Mouse (Mus musculus) kidney, embryonic 14.5 days (tissue): Measurements from ENCODE around the gene Sesn2. TPM values are rescaled to one million over a fixed set of nuclear protein-coding genes. Genes with fewer than 3 reads are reported as not detected.
"Not testable (repeated sequence)": the region's sequence is repeated elsewhere in the genome, so short reads cannot be mapped to it uniquely, and the experiment has no call there.

Experiments used
- ATAC-seq: fragments of 200-750 bp; cut with Nextera tagmentation; 2 replicates; pipeline ENCODE4 v1.8.0; 2017; ENCODE audit warnings: moderate number of reproducible peaks, mild to moderate bottlenecking, moderate TSS enrichment, moderate library complexity; ENCODE audit not compliant: low FRiP score, low TSS enrichment
- H3K27ac ChIP-seq: fragments of 300-500 bp; sonication (generic); 2 replicates; pipeline ENCODE4 v1.5.1; 2014; ENCODE audit warnings: low read depth, mild to moderate bottlenecking, low read length, moderate library complexity, mixed read lengths
- H3K27me3 ChIP-seq: fragments of 300-500 bp; sonication (generic); 2 replicates; pipeline ENCODE4 v1.6.1; 2014; ENCODE audit warnings: mild to moderate bottlenecking, low read length; ENCODE audit not compliant: control insufficient read depth, insufficient read depth
- H3K36me3 ChIP-seq: fragments of 300-500 bp; sonication (generic); 2 replicates; pipeline ENCODE4 v1.6.1; 2014; ENCODE audit warnings: low read length, mixed read lengths; ENCODE audit not compliant: control insufficient read depth, insufficient read depth
- H3K4me1 ChIP-seq: fragments of 300-500 bp; sonication (generic); 2 replicates; pipeline ENCODE4 v1.6.1; 2014; ENCODE audit warnings: low read length, mixed read lengths; ENCODE audit not compliant: control insufficient read depth, insufficient read depth
- H3K4me2 ChIP-seq: fragments of 300-500 bp; sonication (generic); replicated peaks from 2 replicates; pipeline ENCODE4 v1.6.1; 2014; ENCODE audit warnings: low read depth, mild to moderate bottlenecking, low read length
- H3K4me3 ChIP-seq: fragments of 300-500 bp; sonication (generic); 2 replicates; pipeline ENCODE4 v1.5.1; 2014; ENCODE audit warnings: mild to moderate bottlenecking, low read length
- H3K9ac ChIP-seq: fragments of 300-500 bp; sonication (generic); 2 replicates; pipeline ENCODE4 v1.6.1; 2014; ENCODE audit warnings: low read depth, mild to moderate bottlenecking, low read length, moderate library complexity
- H3K9me3 ChIP-seq: fragments of 300-500 bp; sonication (generic); 2 replicates; pipeline ENCODE4 v1.6.1; 2016; ENCODE audit warnings: low read length; ENCODE audit not compliant: control insufficient read depth
- WGBS: fragments of 180-500 bp; shearing (Covaris S2); extraction: QIAGEN DNeasy Blood & Tissue Kit; methylation state at CpG from one replicate; pipeline ENCODE4 v1.1.7; 2014; 5-methylcytosine and 5-hydroxymethylcytosine counted together
- polyA plus RNA-seq: library from polyadenylated mRNA; unstranded; fragments of >200 nt; fragmentation: Nextera tagmentation; extraction: Ambion mirVana; gene quantifications from 2 replicates; pipeline ENCODE4 v1.2.1, GENCODE M21; 2014

The Sesn2 gene
- 12.4 and 15.4 TPM in 2 replicates for polyA plus RNA-seq

- peak within 1 kb of the TSS; percentile 82 for H3K4me2 ChIP-seq
- H3K9ac ChIP-seq, result peak within 1 kb of the TSS; percentile 81
- peak; percentile 90 for ATAC-seq
- peak within 1 kb of the TSS; percentile 87 for H3K4me3 ChIP-seq
- H3K36me3 ChIP-seq, result no peaks in the 10 kb centered on the region
- no peaks in the 10 kb centered on the region for H3K27me3 ChIP-seq
- no peaks in the 10 kb centered on the region for H3K9me3 ChIP-seq
- 0% methylated on average over 32 of the region's 32 CpGs for WGBS
- peak within 1 kb of the TSS; percentile 91 for H3K27ac ChIP-seq
- peaks cover 20% of the 10 kb centered on the region for H3K4me1 ChIP-seq
Observed at GRCm38 (mm10) chr4:132510352-132510798, at the start of gene Sesn2. Gene Sesn2 (minus strand): TSS chr4:132510501.

- H3K4me3 ChIP-seq, H3K9me3 ChIP-seq, H3K4me2 ChIP-seq, H3K27ac ChIP-seq, H3K4me1 ChIP-seq, ATAC-seq, H3K9ac ChIP-seq, H3K27me3 ChIP-seq: not testable (repeated sequence)
- WGBS, result 91% methylated on average over 7 of the region's 7 CpGs
- H3K36me3 ChIP-seq, result peaks cover 31% of the 10 kb centered on the region
Observed at GRCm38 (mm10) chr4:132555550-132555949, 45.2 kb upstream of the Sesn2 start.

GRCm38 (mm10) chr4:132554653-132555052 lies 44.4 kb upstream of the Sesn2 start:
- H3K27ac ChIP-seq, result no peak overlapping the region
- H3K4me1 ChIP-seq, result no peaks in the 10 kb centered on the region
- no peak overlapping the region for H3K9ac ChIP-seq
- no peaks in the 10 kb centered on the region for H3K9me3 ChIP-seq
- no peak overlapping the region for H3K4me2 ChIP-seq
- no peak for ATAC-seq
- H3K36me3 ChIP-seq, result peaks cover 40% of the 10 kb centered on the region
- H3K4me3 ChIP-seq, result no peak overlapping the region
- H3K27me3 ChIP-seq, result no peaks in the 10 kb centered on the region
- WGBS, result 83% methylated on average over 8 of the region's 8 CpGs

- Histone ChIP-seq H3K27ac (no peak overlapping the region), H3K36me3 (peaks cover 44% of the 10 kb centered on the region)
- WGBS, result 81% methylated on average over 5 of the region's 5 CpGs
Observed at GRCm38 (mm10) chr4:132554221-132554620, 43.9 kb upstream of the Sesn2 start.

GRCm38 (mm10) chr4:132545851-132546250 lies 35.5 kb upstream of the Sesn2 start:
- Histone ChIP-seq H3K4me1 (no peaks in the 10 kb centered on the region), H3K9ac (no peak overlapping the region), H3K4me3 (no peak overlapping the region), H3K9me3 (no peaks in the 10 kb centered on the region), H3K4me2 (no peak overlapping the region), H3K27me3 (no peaks in the 10 kb centered on the region), H3K36me3 (peaks cover 92% of the 10 kb centered on the region), H3K27ac (no peak overlapping the region)
- peak; percentile 72; the same call in 1 of the 2 replicates for ATAC-seq
- WGBS, result 35% methylated on average over 8 of the region's 8 CpGs

More at GRCm38 (mm10) chr4:132554221-132554620, 43.9 kb upstream of the Sesn2 start:
- no peak overlapping the region for H3K4me2 ChIP-seq
- no peaks in the 10 kb centered on the region for H3K4me1 ChIP-seq
- H3K9ac ChIP-seq, result no peak overlapping the region
- H3K27me3 ChIP-seq, result no peaks in the 10 kb centered on the region
- no peaks in the 10 kb centered on the region for H3K9me3 ChIP-seq
- H3K4me3 ChIP-seq, result no peak overlapping the region
- ATAC-seq, result no peak

GRCm38 (mm10) chr4:132542724-132543123 lies 32.4 kb upstream of the Sesn2 start:
- 55% methylated on average over 1 of the region's 1 CpGs for WGBS
- ATAC-seq, result no peak
- peaks cover 86% of the 10 kb centered on the region for H3K36me3 ChIP-seq

GRCm38 (mm10) chr4:132541413-132541812 lies 31.1 kb upstream of the Sesn2 start:
- H3K4me3 ChIP-seq, result no peak overlapping the region
- no peaks in the 10 kb centered on the region for H3K9me3 ChIP-seq
- no peak for ATAC-seq
- H3K9ac ChIP-seq, result no peak overlapping the region
- H3K27me3 ChIP-seq, result no peaks in the 10 kb centered on the region
- H3K4me2 ChIP-seq, result no peak overlapping the region
- no peak overlapping the region for H3K27ac ChIP-seq
- peaks cover 75% of the 10 kb centered on the region for H3K36me3 ChIP-seq
- H3K4me1 ChIP-seq, result peaks cover 8% of the 10 kb centered on the region; the same call in 1 of the 2 replicates
- 88% methylated on average over 4 of the region's 4 CpGs for WGBS

More at GRCm38 (mm10) chr4:132542724-132543123, 32.4 kb upstream of the Sesn2 start:
- no peaks in the 10 kb centered on the region for H3K4me1 ChIP-seq
- no peak overlapping the region for H3K4me3 ChIP-seq
- H3K9me3 ChIP-seq, result no peaks in the 10 kb centered on the region
- H3K27ac ChIP-seq, result no peak overlapping the region
- H3K27me3 ChIP-seq, result no peaks in the 10 kb centered on the region
- no peak overlapping the region for H3K4me2 ChIP-seq
- no peak overlapping the region for H3K9ac ChIP-seq

- Histone ChIP-seq H3K36me3 (peaks cover 61% of the 10 kb centered on the region), H3K4me3 (no peak overlapping the region), H3K4me1 (peaks cover 8% of the 10 kb centered on the region; the same call in 1 of the 2 replicates), H3K27ac (no peak overlapping the region), H3K9ac (no peak overlapping the region), H3K9me3 (no peaks in the 10 kb centered on the region), H3K4me2 (no peak overlapping the region), H3K27me3 (no peaks in the 10 kb centered on the region)
- no peak for ATAC-seq
- WGBS, result 93% methylated on average over 5 of the region's 5 CpGs
Observed at GRCm38 (mm10) chr4:132539481-132539880, 29.2 kb upstream of the Sesn2 start.

- Histone ChIP-seq H3K9ac (peak within 1 kb of the TSS; percentile 96), H3K4me2 (peak within 1 kb of the TSS; percentile 83), H3K9me3 (no peaks in the 10 kb centered on the region), H3K4me1 (peaks cover 8% of the 10 kb centered on the region; the same call in 1 of the 2 replicates), H3K27ac (peak within 1 kb of the TSS; percentile 73; the same call in 1 of the 2 replicates), H3K27me3 (no peaks in the 10 kb centered on the region), H3K36me3 (peaks cover 34% of the 10 kb centered on the region), H3K4me3 (peak within 1 kb of the TSS; percentile 99)
- ATAC-seq, result peak; percentile 80
- under 1% methylated on average over 60 of the region's 60 CpGs for WGBS
Observed at GRCm38 (mm10) chr4:132535406-132536121, 25.3 kb upstream of the Sesn2 start, which contains the start of gene Dnajc8. Gene Dnajc8 (plus strand): TSS chr4:132535550.
